Mouse (Mus musculus): Measurements from ENCODE around the gene Rxra.
A peak's percentile ranks its signal among the peaks of the same experiment; 100 is the strongest.

Rxra gene

DNA sequence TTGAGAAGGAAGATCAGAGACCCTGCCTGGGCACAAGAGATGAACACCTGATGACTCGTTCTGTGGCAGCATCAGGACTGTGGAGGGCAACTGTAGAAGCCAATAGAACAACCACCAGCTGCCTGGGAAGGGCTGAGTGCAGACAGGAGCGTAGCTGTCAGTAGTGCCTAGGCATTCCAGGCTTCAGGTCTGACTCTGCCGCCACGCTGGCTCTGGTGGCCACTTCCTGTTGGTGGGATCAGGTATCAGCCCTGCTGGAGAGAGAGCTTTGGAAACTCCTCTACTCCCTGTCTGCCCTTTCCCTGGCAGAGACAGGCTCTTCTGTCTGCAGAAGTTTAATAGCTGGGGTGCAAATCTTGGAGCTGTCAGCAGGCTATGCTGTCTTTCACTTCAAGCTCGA is 93.5 kb downstream of the Rxra start:
- DNase-seq: no peak

DNA sequence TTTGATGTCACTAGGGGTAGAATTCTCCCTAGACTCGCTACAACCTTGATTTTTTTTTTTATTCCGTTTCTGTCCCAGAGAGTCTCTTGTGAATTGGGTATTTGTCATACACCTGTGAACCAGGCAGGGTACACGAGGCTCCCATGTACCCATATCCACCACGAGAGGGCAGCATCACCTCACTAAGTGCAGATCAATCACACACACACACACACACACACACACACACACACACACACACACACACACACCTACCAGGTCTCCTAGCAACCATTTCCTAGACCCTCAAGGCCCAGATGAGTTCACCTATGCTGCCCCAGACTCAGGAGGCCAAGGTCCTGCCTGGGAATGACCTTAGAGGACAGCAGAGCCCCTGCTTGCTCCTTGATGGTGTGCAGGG is 94.0 kb downstream of the Rxra start:
- peak; percentile 82 for DNase-seq

DNA sequence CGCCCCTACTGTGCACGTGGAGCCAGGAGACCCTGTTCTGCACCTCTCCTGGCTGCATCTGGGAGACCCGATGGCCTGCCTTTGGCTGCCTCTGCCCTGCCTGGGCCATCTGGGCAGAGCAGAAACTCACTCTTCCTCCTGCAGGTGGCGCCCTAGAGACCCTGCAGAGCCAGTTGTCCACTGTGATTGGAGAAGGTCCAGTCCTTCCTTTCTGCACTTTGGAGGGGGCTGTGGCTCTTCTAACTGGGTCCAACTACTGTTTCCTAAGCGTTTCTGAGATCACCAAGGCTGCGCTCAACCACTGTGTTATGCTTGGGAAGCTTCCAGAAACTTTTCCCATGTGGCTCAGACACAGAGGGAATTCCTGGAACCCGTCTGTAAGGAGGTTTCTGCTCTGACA is 95.7 kb downstream of the Rxra start:
- DNase-seq: peak; percentile 84

DNA sequence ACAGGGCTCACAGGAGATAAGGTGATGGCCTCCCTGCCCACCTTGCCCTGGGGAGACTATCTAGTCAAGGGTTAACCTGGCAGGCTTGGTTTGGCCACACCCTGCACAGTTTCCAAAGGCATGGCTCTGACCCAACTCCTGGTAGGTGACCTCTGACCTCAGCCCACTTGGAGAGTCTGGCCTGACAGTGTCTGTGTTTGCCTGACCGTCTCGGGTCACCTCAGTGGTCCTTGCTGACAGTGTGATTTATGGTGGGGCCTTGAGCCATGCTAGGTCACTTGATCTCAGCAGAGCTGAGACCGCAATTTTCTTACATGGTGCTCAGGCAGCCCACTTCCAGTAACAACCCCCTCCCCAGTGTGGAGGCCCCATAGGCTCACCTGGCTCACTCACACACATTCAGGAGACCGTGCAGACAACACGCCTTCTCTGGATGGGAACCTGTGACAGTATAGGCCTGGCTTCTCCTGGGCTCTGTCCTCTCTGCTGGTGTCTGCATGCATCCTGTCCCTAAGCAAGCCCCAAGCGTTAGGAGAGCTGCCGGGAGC is 96.7 kb downstream of the Rxra start:
- DNase-seq: no peak

DNA sequence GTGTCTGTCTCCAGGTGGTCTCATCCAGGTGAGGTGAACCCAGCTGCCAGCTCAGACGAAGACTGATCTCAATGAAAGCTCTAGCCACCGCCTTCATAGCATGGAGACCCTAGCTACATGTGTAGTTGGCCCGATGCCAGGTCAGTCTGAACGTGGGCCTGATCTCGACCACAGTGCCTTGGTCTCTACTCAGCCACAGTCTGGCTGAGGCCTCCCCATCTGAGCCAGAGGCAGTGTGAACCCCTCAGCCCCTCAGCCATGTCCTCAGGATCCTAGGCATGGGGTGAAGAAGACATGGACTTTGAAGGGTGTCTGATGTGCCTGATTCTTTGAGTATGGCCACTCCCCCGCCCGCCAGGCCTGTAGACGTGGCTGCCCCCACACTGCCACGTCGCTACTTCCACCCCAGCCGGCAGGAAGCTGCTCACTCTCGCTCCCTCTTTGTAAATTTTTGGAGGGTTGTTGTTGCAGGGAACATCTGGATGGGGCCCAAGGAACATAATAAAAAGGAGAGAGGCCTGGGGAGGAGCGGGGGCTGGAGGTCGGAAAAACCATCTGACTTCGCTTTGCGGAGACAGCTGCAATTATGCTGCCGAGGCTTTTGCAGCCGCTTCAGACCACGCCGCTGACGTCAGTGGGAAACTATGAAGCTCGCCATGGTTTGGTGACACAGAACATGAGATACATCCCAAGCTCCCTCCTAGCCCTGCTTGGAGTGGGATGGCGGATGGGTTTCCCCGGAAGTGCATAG is 97.9 kb downstream of the Rxra start:
- DNase-seq: no peak

DNA sequence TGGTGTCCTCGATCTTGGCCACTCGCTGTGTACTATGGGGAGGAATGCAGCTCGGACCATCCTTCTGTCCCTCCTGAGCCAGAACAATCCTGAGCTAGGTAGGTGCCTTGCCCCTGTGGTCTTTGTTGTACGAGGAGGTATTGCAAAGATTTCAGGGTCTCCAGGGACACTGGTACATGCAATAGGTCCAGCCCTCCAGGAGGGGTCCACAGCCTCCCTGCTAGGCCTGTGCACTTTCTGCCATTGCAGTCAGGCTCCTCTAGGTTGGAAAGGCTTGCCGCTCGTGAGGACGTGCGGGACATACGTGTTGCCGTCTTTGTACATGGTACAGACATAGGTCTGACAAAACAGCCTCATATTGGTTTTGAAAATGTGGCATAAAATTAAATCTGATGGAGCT is 98.8 kb downstream of the Rxra start:
- DNase-seq: no peak

DNA sequence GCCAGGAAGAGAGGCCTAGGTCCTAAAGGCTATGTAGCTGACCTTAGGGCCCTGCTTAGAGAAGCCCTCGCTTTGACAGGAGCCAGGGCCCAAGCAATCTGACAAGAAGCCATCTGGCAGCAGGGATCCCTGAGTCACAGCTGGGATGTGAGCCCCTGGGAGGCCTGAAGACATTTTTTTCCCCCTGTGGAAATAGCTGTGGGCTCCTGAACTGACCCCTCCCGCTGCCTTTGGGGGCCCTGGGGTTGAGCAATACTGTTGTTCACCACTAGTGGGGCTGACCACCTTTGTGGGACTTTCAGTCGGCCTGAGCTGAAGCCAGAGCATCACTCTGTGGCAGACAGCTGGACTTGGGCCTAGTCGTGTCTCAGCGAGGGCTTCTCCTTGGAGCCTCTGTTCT is 99.4 kb downstream of the Rxra start:
- DNase-seq: no peak

DNA sequence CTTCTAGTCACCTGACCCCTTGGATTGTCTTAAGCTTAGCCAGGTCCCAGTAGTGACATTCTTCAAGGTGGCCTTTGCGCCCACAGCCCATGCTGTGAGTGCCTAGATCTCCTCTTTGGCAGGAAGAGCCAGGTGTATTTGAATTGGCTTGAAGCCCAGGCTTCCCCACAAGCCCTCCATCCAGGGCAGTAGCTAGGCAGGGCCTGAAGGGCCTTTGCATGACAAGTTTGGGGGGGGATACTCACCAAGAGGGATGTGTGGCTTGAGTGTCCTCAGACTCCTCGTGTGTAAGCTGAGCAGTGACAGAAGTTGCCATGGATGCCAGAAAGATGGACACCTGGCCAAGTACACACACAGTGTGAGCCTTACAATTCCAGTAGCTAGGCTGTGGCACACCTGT is 101.5 kb downstream of the Rxra start:
- no peak for DNase-seq

DNA sequence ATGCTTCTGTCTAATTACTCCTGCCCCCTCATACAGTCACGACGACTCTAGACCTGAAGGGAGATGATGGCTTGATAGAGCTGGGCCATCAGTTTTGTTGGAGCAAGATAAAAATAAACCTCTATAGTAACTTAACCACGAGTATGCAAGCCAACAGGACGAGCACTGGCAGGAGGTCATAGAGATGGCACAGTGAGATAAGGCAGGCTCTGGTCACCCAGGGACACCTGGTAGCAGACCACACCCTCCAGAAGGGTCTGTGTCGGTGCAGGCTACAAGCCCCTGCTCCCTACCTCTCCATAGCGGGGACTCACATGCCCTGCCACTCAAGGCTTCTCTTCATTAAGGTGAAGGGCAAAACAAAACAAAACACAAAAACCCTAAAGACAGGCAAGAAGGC is 102.0 kb downstream of the Rxra start:
- no peak for DNase-seq

DNA sequence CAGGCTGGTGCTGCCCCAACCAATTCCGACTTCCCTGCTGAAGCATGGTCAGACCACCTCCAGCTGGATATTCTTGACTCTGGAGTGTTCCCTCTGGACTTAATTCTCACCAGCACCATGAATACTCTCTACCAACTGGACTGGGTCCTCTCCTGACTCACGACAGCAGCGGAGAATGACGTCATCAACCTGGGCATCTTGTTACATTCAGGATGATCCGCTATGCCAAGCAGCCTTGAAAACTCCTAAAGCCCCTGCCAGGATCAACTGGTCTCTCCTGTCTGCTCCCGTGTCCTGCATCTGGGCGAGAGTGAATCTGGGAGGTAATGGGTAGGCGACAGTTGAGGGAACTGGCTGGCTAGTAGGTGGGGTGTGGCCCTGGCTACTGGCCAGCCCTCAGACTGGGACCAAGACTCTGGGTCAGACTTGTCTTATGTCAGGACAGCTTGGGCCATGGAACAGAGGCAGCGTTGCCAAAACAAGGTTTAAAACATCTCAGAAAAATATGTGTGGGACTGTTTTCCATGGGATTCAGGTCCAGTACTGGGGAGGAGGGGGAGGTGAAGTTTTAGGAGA is 103.1 kb downstream of the Rxra start:
- DNase-seq: no peak

DNA sequence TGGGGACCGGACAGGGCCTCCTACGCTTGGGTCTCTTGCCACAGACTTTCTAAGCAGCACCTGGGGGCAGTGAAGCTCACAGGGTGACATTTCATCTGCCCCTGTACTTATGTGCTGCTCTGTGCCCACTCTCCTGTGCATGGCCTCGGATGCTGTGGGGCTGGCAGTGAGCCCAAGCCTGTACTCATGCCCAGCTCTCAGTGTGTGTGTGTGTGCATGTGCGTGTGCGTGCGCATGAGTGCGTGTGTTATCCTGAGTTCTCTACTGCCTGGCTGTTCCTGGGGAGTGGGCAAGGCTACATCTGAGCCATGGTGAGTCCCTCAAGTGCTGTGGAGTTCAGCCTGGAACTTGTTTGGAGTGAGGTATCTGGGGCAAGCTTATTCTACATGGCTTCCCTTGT is 103.9 kb downstream of the Rxra start:
- DNase-seq: no peak

DNA sequence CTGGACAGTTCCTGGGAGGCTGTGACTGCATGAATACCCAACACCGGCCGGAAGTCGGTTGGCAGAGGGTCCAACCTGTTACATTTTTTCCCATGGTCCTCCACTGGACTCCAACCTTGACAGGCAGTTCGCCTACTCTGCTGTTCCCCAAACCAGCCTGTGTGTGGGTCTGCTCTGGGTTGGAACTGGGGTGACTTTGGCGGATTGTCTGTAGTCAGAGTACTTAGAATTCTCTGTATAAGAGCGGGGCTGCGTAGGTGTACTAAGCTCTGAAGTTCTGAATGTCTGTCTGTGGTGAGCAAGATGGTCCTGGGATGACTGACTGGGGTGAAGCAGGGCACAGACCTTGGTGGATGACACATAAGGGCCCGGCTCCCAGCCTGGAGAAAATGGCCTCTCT is 109.1 kb downstream of the Rxra start:
- no peak for DNase-seq

DNA sequence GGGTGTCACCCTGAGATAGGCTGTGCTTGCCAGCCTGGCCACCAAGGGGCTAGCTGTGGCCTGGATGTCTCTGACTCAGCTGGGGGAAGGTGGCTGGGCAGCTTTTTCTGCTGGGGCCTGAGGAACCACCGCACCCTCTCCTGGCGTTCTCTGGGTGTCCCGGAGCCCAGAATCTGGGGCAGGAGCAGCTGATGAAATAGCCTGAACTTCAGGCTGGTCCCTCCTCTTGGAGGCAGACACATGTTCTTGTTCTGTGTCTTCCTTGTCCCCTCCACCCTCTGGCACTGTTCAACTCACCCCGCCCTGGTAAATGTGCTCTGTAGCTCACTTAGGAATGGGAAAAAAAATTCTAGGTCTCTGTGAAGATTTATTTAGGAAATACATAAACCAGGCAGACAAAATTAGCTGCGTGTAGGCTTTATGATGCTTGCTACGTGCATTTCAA is 109.8 kb downstream of the Rxra start:
- DNase-seq: no peak

DNA sequence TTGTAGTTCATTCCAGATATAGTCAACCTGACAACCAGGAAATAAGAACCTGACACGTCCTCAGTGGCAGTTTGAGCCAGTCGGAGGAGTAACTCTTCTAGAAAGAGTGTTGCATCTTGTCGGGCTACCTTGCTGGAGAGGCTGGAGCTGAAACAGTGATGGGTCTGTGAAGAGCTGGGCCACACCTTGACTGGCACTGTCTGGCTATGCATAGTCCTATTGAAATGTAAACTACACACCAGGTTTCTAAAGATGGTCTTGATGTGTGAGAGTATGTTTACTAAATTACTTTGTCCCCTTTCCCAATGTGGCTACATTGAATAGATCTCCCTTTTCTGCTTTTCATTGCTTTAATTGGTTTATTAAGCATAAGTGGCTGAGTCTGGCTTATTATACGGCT is 115.3 kb downstream of the Rxra start:
- DNase-seq: no peak

DNA sequence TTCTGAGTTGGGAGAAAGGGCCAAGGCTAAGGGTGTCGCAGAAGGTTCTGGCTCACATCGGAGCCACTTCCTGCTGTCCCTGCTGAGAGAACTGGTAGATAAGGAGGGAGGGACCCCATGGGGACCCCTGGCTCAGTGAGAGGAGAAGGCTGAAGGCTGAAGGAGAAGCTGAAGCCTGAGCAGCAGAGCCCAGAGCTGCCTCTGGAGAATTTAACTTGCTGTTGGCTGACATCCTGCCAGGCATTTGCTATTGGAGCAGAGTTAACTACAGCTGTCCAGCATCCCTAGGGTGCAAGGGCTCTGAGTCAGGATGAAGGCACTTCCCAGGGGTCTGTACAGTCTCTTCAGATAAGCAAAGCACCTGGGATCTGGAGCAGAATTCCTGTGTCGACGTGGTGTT is 122.8 kb downstream of the Rxra start:
- no peak for DNase-seq

DNA sequence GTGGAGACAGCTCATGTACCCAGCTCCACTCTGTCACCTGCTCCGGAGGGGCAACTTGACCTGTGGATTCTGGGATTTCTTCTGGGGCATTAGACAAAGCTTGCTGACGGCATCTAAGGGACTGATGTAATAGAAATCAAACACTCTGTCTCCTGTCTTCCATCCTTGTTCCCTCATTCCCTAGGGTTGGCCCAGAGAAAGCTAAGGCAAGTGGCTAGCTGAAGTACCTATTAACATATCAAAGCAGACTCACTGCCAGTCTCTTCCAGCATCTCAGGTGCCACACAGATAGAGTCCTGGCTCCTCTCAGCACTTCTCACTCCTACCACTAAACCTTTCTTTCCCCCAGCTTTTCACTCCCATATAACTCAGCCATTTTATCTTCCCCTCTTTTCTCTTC is 124.8 kb downstream of the Rxra start:
- DNase-seq: no peak

DNA sequence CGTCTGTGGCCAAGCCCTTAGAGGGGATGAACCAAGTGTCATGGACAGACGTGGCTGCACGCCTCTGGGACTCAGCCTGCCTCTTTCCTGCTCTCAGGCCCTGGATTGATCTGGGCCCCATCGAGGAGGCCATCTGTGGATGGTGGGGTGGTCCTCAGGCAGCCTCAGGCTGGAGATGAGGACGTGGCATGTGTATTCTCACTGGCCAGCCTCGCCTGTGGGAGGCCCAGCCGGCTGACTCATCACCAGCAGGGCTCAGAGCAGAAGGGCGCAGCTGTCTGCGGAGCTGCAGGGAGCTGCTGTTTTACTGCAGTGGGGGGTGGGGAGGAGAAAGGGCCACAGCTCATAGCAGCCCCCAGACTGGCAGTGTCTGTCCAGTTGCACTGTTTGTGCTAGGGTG is 126.3 kb downstream of the Rxra start:
- DNase-seq: peak; percentile 47

DNA sequence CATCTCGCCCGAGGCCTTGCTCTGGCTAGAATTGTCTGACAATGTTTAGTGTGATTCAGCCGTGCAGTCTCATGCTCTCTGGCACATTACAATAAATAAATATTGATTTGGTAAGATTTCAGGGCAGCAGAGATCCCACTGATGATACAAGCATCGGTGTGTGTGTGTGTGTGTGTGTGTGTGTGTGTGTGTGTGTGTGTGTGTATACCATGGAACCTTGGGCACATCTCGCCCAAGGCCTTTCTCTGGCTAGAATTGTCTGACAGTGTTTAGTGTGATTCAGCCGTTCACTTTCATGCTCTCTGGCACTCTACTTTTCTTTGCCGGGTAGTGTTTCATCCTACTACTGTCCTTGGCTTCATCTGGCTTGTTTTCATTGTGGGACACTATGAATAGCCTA is 130.5 kb downstream of the Rxra start:
- no peak for DNase-seq

DNA sequence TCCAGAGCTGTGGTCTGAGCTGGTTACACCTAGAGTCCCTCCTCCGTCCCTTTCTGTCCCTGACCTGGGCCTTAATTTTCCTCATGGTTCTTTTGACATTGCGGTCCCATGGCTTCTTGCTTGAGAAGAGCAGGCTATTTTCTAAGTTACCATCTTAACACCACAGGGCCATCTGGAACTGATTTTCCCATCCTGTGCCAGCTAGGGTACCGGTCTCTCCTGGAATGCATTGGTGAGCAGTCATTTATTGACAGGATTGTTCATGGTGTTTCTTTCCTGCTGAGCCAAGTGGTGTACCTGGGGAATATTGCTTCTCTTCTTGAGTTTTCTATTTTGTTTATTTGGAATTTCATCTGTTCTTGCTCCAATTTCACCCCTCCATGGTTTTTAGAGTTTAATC is 131.4 kb downstream of the Rxra start:
- no peak for DNase-seq

DNA sequence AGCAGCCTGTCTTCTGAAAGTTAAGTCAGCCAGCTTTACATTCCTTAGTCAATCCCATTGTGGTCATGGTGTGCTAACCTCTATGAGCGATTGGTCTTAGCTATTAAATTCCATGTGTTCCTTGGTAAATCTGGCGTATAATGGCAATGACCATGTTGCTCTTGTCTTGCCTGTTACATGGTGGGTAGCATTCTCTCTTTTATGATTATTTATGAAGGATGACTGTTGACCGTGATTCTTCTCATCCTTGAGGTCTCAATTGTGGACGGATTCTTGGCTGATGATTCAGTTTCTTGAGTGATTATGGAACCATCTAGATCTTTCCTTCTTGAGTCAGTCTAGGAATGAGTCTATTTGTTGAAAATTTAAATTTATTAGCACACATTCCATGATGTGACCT is 133.7 kb downstream of the Rxra start:
- DNase-seq: no peak

Measured in right cerebral cortex, postnatal 14 days (tissue).